Mouse (Mus musculus) lung, embryonic 14.5 days (tissue): ENCODE measurements around the gene Bnip1. TPM values are rescaled to one million over a fixed set of nuclear protein-coding genes. Genes with fewer than 3 reads are reported as not detected.

ENCODE experiments used
- ATAC-seq: fragments of 200-750 bp; cut with Nextera tagmentation; 2 replicates; pipeline ENCODE4 v1.8.0; 2017; ENCODE audit warnings: mild to moderate bottlenecking, moderate TSS enrichment, moderate library complexity; ENCODE audit not compliant: insufficient read depth
- DNase-seq: peaks from one replicate; pipeline ENCODE4 v3.0.0-alpha.2; 2015
- H3K27ac ChIP-seq: fragments of 300-500 bp; sonication (generic); 2 replicates; pipeline ENCODE4 v1.5.1; 2014; ENCODE audit warnings: low read depth, mild to moderate bottlenecking, moderate library complexity
- H3K27me3 ChIP-seq: fragments of 300-500 bp; sonication (generic); 2 replicates; pipeline ENCODE4 v1.6.1; 2014; ENCODE audit warnings: low read length, control low read depth; ENCODE audit not compliant: insufficient read depth
- H3K36me3 ChIP-seq: fragments of 300-500 bp; sonication (generic); 2 replicates; pipeline ENCODE4 v1.6.1; 2014; ENCODE audit warnings: control low read depth; ENCODE audit not compliant: insufficient read depth
- H3K4me1 ChIP-seq: fragments of 300-500 bp; sonication (generic); 2 replicates; pipeline ENCODE4 v1.6.1; 2014; ENCODE audit warnings: antibody characterized with exemption, control low read depth; ENCODE audit not compliant: insufficient read depth
- H3K4me2 ChIP-seq: fragments of 300-500 bp; sonication (generic); 2 replicates; pipeline ENCODE4 v1.6.1; 2014; ENCODE audit warnings: mild to moderate bottlenecking
- H3K4me3 ChIP-seq: fragments of 300-500 bp; sonication (generic); 2 replicates; pipeline ENCODE4 v1.5.1; 2014; ENCODE audit warnings: low read depth, low read length
- H3K9ac ChIP-seq: fragments of 300-500 bp; sonication (generic); 2 replicates; pipeline ENCODE4 v1.6.1; 2014
- H3K9me3 ChIP-seq: fragments of 300-500 bp; sonication (generic); 2 replicates; pipeline ENCODE4 v1.6.1; 2016; ENCODE audit warnings: low read depth, low read length, control low read depth
- CTCF ChIP-seq: IDR thresholded peaks from 2 replicates; pipeline ENCODE4 v1.5.1; 2016; ENCODE audit warnings: antibody characterized with exemption, low read depth
- WGBS: fragments of 180-500 bp; shearing (Covaris S2); extraction: QIAGEN DNeasy Blood & Tissue Kit; methylation state at CpG from one replicate; pipeline ENCODE4 v1.1.7; 2014; 5-methylcytosine and 5-hydroxymethylcytosine counted together
- polyA plus RNA-seq: library from polyadenylated mRNA; unstranded; fragments of >200 nt; fragmentation: Nextera tagmentation; extraction: Ambion mirVana; gene quantifications from 2 replicates; pipeline ENCODE4 v1.2.1, GENCODE M21; 2014

Gene Bnip1
- polyA plus RNA-seq, 1 experiment from 2014 or later: 49.7 TPM

DNA sequence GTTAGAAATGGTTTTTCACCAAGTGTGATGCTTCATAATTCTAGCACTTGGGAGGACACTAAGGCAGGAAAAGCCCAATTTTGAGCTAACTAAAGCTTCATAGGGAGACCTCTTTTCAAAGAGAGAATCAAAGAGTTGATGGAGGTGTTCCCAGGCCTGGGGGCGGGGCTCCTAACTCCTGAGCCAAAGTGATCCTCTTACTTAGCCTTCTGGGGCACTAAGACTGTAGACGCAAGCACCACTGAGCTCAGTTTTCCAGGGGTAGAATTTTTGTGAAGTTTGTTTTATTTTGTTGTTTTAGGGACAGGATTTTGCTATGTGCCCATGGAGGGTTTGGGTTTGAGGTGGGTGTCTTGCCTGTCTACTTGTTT is 13.1 kb upstream of the Bnip1 start:
- no peak for TF ChIP-seq CTCF
- Histone ChIP-seq H3K4me2 (no peak overlapping the region), H3K27ac (no peak overlapping the region), H3K9me3 (no peaks in the 10 kb centered on the region), H3K9ac (no peak overlapping the region), H3K27me3 (no peaks in the 10 kb centered on the region), H3K4me1 (no peaks in the 10 kb centered on the region), H3K36me3 (peaks cover 6% of the 10 kb centered on the region; the same call in 1 of the 2 replicates), H3K4me3 (no peak overlapping the region)
- no peak for DNase-seq
- no peak for ATAC-seq
- 74% methylated on average over 2 of the region's 2 CpGs for WGBS

- no peaks in the 10 kb centered on the region for H3K9me3 ChIP-seq
- 49% methylated on average over 10 of the region's 10 CpGs for WGBS
- no peak overlapping the region for H3K27ac ChIP-seq
- TF ChIP-seq CTCF: no peak
- H3K4me2 ChIP-seq: no peak overlapping the region
- no peaks in the 10 kb centered on the region for H3K27me3 ChIP-seq
- H3K9ac ChIP-seq: no peak overlapping the region
- H3K36me3 ChIP-seq: no peaks in the 10 kb centered on the region
- no peak overlapping the region for H3K4me3 ChIP-seq
- DNase-seq (peak; percentile 60), ATAC-seq (no peak)
- no peaks in the 10 kb centered on the region for H3K4me1 ChIP-seq
These were observed 4.7 kb upstream of the Bnip1 start for GRCm38 (mm10) chr17:26776211-26776610.

DNA sequence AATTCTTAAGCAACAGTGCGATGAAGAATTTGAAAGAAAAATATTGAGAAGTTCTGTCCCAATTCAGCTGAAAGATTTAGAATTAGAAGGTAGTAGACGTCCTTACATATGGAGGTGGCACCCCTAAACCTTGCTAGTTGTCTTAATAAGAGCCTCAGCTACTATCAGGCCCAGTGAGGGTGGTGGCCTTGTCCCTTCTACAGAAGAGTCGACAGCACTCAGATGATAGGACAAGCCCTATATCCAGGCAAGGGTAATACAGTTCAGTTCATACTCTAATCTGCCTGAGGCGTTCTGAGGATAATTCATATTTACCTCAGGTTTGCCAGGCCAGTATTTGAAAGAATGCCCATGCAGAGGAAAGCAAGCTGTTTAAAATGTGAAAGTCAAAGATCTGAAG is 2.9 kb upstream of the Bnip1 start:
- no peak for TF ChIP-seq CTCF
- Histone ChIP-seq H3K4me1 (0 out of 2 replicates have a peak, but pooled peaks cover 6% of the 10 kb centered on the region), H3K9me3 (no peaks in the 10 kb centered on the region), H3K4me3 (no peak overlapping the region), H3K9ac (no peak overlapping the region), H3K36me3 (peaks cover 2% of the 10 kb centered on the region; the same call in 1 of the 2 replicates), H3K27ac (no peak overlapping the region), H3K27me3 (no peaks in the 10 kb centered on the region), H3K4me2 (no peak overlapping the region)
- no peak for ATAC-seq
- 88% methylated on average over 4 of the region's 4 CpGs for WGBS
- no peak for DNase-seq

DNA sequence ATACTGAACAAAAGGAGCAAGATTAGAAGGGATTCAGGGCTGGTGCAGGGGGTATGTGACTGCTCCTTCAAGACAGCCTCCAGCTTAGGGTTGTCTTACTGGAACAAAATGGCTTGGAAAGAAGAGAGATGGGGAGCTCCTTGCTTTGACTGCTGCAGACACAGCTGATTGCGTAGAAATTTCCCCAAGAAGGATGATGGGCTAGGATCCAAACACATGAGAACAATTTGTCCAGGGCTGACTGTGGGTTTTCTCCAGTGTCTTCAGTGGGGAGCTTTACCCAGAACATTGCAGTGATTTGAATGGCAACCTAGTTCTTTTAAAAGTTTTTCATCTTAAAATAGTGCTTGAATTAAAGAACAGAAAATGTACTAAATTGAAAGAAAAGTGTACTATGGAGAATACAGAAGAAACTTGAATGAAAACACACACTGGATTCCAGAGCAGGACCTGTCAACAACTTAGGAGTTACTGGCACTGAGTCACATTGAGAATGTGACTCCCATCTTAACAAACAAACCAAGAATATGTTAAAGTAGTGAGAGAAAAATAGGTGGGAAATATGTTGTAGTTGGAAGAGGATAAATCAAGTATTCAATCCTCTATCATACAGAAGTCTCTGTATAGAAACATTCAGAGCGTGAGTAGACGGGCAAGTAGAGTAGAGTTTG is 2.3 kb upstream of the Bnip1 start:
- WGBS: 92% methylated on average over 3 of the region's 3 CpGs
- no peak for DNase-seq

GRCm38 (mm10) chr17:26779471-26779870 is 1.4 kb upstream of the Bnip1 start:
- Histone ChIP-seq H3K27ac (no peak overlapping the region), H3K4me3 (no peak overlapping the region), H3K9me3 (no peaks in the 10 kb centered on the region), H3K9ac (no peak overlapping the region), H3K27me3 (no peaks in the 10 kb centered on the region), H3K36me3 (peaks cover 16% of the 10 kb centered on the region), H3K4me1 (0 out of 2 replicates have a peak, but pooled peaks cover 6% of the 10 kb centered on the region), H3K4me2 (no peak overlapping the region)
- 87% methylated on average over 2 of the region's 2 CpGs for WGBS
- DNase-seq: no peak
- ATAC-seq: no peak
- TF ChIP-seq CTCF: no peak

More for the DNA sequence above, 2.3 kb upstream of the Bnip1 start:
- H3K36me3 ChIP-seq: peaks cover 8% of the 10 kb centered on the region; the same call in 1 of the 2 replicates
- no peak overlapping the region for H3K4me3 ChIP-seq
- ATAC-seq: no peak
- no peak overlapping the region for H3K27ac ChIP-seq
- H3K27me3 ChIP-seq: no peaks in the 10 kb centered on the region
- TF ChIP-seq CTCF: no peak
- no peak overlapping the region for H3K4me2 ChIP-seq
- H3K4me1 ChIP-seq: 0 out of 2 replicates have a peak, but pooled peaks cover 6% of the 10 kb centered on the region
- H3K9me3 ChIP-seq: no peaks in the 10 kb centered on the region
- no peak overlapping the region for H3K9ac ChIP-seq

DNA sequence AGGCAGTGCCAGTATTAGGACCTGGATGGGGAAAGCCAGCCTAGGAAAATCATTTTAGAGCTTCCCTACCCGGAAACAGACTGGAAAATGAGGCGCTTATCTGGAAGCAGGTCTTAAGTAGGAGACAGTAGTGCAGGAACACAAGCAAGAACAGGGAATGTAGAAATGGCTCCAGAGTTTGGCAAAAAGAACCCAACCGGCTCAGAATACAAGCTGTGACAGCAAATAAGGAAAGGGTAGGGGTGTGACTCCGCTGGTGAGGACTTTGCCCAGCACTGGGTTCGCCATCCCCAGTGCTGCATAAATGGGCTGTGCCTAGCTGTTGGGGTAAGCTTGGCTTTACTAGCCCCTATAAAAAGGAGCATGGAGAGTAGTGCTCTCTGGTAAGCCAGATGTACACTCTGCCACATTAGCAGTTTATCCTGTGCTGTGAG is 761 bp downstream of the Bnip1 start:
- Histone ChIP-seq H3K27ac (peak overlapping the region; percentile 95), H3K4me3 (peak overlapping the region; percentile 68), H3K9ac (peak overlapping the region; percentile 81), H3K4me1 (0 out of 2 replicates have a peak, but pooled peaks cover 6% of the 10 kb centered on the region), H3K9me3 (no peaks in the 10 kb centered on the region), H3K36me3 (peaks cover 36% of the 10 kb centered on the region), H3K4me2 (peak overlapping the region; percentile 67), H3K27me3 (no peaks in the 10 kb centered on the region)
- 10% methylated on average over 5 of the region's 5 CpGs for whole genome bisulfite sequencing
- ATAC-seq: peak; percentile 52
- TF ChIP-seq CTCF: no peak
- no peak for DNase-seq

DNA sequence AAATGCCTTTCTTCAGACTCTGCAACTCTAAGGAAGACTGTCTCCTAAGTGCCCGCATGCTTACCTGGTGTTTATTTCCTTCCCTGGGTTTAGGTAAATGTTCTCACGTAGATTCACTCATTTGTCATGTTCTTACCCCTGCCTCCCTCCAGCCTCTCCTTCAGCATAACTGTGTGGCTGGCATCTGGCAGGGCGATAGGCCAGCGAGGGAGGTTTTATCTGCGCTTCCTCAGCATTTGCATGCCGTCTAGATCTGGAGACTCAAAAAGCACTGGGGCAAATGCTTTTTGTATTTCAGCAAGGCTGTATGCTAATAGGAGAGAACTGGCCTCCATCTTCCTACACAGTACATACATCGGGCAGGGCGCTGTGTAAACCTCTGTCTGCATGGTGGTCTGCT is 3.7 kb downstream of the Bnip1 start:
- DNase-seq (no peak), ATAC-seq (no peak)
- Histone ChIP-seq H3K27ac (no peak overlapping the region), H3K9me3 (no peaks in the 10 kb centered on the region), H3K9ac (no peak overlapping the region), H3K27me3 (no peaks in the 10 kb centered on the region), H3K36me3 (peaks cover 62% of the 10 kb centered on the region), H3K4me2 (no peak overlapping the region), H3K4me3 (no peak overlapping the region), H3K4me1 (0 out of 2 replicates have a peak, but pooled peaks cover 6% of the 10 kb centered on the region)
- no peak for TF ChIP-seq CTCF
- WGBS: 89% methylated on average over 8 of the region's 8 CpGs
